Mouse (Mus musculus) thymus, postnatal 36 days (tissue): ENCODE results near the gene Pmpcb.

Experiments
- DNase-seq, 2 experiments: peaks; one replicate each; pipeline ENCODE4 v3.0.0; 2022; ENCODE audit warnings: mixed read lengths in 2 of 2

Pmpcb gene

DNA sequence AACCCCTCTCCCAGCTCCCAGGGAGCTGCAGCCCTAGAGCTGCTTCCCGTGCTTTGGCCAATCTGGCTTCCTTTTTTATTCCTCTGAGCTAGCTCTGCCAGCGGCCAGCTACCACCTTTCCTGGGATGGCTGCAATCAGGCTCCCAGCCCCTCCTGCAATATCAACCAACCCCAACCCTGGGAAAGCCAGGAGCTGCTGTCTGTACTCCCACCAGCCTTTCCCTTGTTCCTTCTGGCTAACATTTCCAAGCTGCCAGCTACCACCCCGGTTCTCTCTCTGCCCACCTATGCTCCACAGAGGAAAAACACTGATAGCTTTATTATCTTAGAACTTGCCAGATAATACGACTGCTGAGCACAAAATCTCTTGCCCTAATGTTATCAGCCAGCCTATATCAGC lies 67.9 kb downstream of the Pmpcb start:
- DNase-seq = no peak
